Mouse (Mus musculus) spleen, adult 2 months (tissue): ENCODE measurements at regions not wholly inside any gene's neighbourhood (a gene's known extent, or its start where the extent isn't known, plus 50 kb on each side); places are given as distances from the start of the nearest gene placed in this dataset.

Source experiments
- DNase-seq, 2 experiments: peaks; one replicate each; pipeline versions ENCODE4 v3.0.0 to v3.0.0-alpha.2; 2012 to 2021; ENCODE audit warnings: low spot score in 2 of 2, low read depth in 1 of 2
- H3K27ac ChIP-seq: fragments of 200-500 bp; 2 replicates; pipeline ENCODE4 v1.5.1; 2012; ENCODE audit warnings: low read length, inconsistent platforms; ENCODE audit not compliant: insufficient read depth
- H3K27me3 ChIP-seq: fragments of 200-500 bp; 2 replicates; pipeline ENCODE4 v1.6.1; 2012; ENCODE audit warnings: mild to moderate bottlenecking, moderate library complexity, low read length, inconsistent platforms; ENCODE audit not compliant: control insufficient read depth, insufficient read depth
- H3K36me3 ChIP-seq: fragments of 200-500 bp; 2 replicates; pipeline ENCODE4 v1.6.1; 2012; ENCODE audit warnings: mild to moderate bottlenecking, low read length, inconsistent platforms; ENCODE audit not compliant: control insufficient read depth, insufficient read depth
- H3K4me1 ChIP-seq: fragments of 200-500 bp; 2 replicates; pipeline ENCODE4 v1.6.1; 2011; ENCODE audit warnings: inconsistent platforms; ENCODE audit not compliant: control insufficient read depth, insufficient read depth, insufficient read length
- H3K4me3 ChIP-seq: fragments of 200-500 bp; 2 replicates; pipeline ENCODE4 v1.5.1; 2011; ENCODE audit warnings: mild to moderate bottlenecking, inconsistent platforms; ENCODE audit not compliant: insufficient read depth, insufficient read length; ENCODE audit errors: extremely low read depth
- CTCF ChIP-seq: fragments of 200-500 bp; IDR thresholded peaks from 2 replicates; pipeline ENCODE4 v1.5.1; 2011; ENCODE audit warnings: mild to moderate bottlenecking, inconsistent platforms; ENCODE audit not compliant: insufficient read depth, insufficient read length, insufficient replicate concordance; ENCODE audit errors: extremely low read depth
- POLR2A ChIP-seq: fragments of 200-500 bp; IDR thresholded peaks from 2 replicates; pipeline ENCODE4 v1.6.1; 2011; ENCODE audit warnings: low read depth, low read length, inconsistent platforms
- WGBS: fragments of 180-500 bp; shearing (Covaris S2); methylation state at CpG from one replicate; pipeline ENCODE4 v1.1.7; 2018; 5-methylcytosine and 5-hydroxymethylcytosine counted together

GRCm38 (mm10) chr15:67888548-67888947 lies 1387.8 kb upstream of the Lrrc6 start:
- Histone ChIP-seq H3K27me3 (no peaks in the 10 kb centered on the region), H3K36me3 (no peaks in the 10 kb centered on the region), H3K4me3 (no peak overlapping the region), H3K4me1 (no peaks in the 10 kb centered on the region), H3K27ac (no peak overlapping the region)
- no peak for TF ChIP-seq CTCF
- no peak for TF ChIP-seq POLR2A
- DNase-seq, result no peak

- no peak overlapping the region for H3K4me3 ChIP-seq
- 81% methylated on average over 1 of the region's 1 CpGs for WGBS
- no peak overlapping the region for H3K27ac ChIP-seq
- no peaks in the 10 kb centered on the region for H3K36me3 ChIP-seq
- TF ChIP-seq CTCF (no peak), POLR2A (no peak)
- no peaks in the 10 kb centered on the region for H3K27me3 ChIP-seq
- no peaks in the 10 kb centered on the region for H3K4me1 ChIP-seq
- DNase-seq, result no peak
Observed at GRCm38 (mm10) chr15:67855291-67855690, 1354.6 kb upstream of the Lrrc6 start.

GRCm38 (mm10) chr15:67850118-67850517 lies 1349.4 kb upstream of the Lrrc6 start:
- Histone ChIP-seq H3K27me3 (no peaks in the 10 kb centered on the region), H3K27ac (no peak overlapping the region), H3K36me3 (no peaks in the 10 kb centered on the region), H3K4me3 (no peak overlapping the region), H3K4me1 (no peaks in the 10 kb centered on the region)
- no peak for DNase-seq
- 77% methylated on average over 3 of the region's 3 CpGs for WGBS
- TF ChIP-seq POLR2A (no peak), CTCF (no peak)

GRCm38 (mm10) chr15:67845707-67846106 lies 1345.0 kb upstream of the Lrrc6 start:
- Histone ChIP-seq H3K27ac (no peak overlapping the region), H3K4me1 (no peaks in the 10 kb centered on the region), H3K4me3 (no peak overlapping the region), H3K27me3 (no peaks in the 10 kb centered on the region), H3K36me3 (no peaks in the 10 kb centered on the region)
- TF ChIP-seq CTCF (no peak), POLR2A (no peak)
- WGBS, result 83% methylated on average over 2 of the region's 2 CpGs
- no peak for DNase-seq

GRCm38 (mm10) chr15:67840671-67841070 lies 1340.0 kb upstream of the Lrrc6 start:
- Histone ChIP-seq H3K4me3 (no peak overlapping the region), H3K27me3 (no peaks in the 10 kb centered on the region), H3K36me3 (no peaks in the 10 kb centered on the region), H3K4me1 (no peaks in the 10 kb centered on the region), H3K27ac (no peak overlapping the region)
- no peak for DNase-seq
- 87% methylated on average over 3 of the region's 3 CpGs for WGBS
- no peak for TF ChIP-seq CTCF
- no peak for TF ChIP-seq POLR2A

- Histone ChIP-seq H3K27me3 (no peaks in the 10 kb centered on the region), H3K4me3 (no peak overlapping the region), H3K36me3 (no peaks in the 10 kb centered on the region), H3K27ac (no peak overlapping the region), H3K4me1 (no peaks in the 10 kb centered on the region)
- 82% methylated on average over 4 of the region's 4 CpGs for WGBS
- TF ChIP-seq POLR2A, result no peak
- TF ChIP-seq CTCF, result no peak
- DNase-seq, result no peak
Observed at GRCm38 (mm10) chr15:67825796-67826484, 1325.2 kb upstream of the Lrrc6 start.

- no peak for TF ChIP-seq POLR2A
- DNase-seq, result no peak
- no peak overlapping the region for H3K4me3 ChIP-seq
- no peaks in the 10 kb centered on the region for H3K4me1 ChIP-seq
- no peaks in the 10 kb centered on the region for H3K27me3 ChIP-seq
- 88% methylated on average over 3 of the region's 3 CpGs for WGBS
- no peaks in the 10 kb centered on the region for H3K36me3 ChIP-seq
- H3K27ac ChIP-seq, result no peak overlapping the region
Observed at GRCm38 (mm10) chr15:67823226-67823625, 1322.5 kb upstream of the Lrrc6 start.

- TF ChIP-seq CTCF (no peak), POLR2A (no peak)
- 84% methylated on average over 1 of the region's 1 CpGs for WGBS
- no peak overlapping the region for H3K27ac ChIP-seq
- H3K36me3 ChIP-seq, result no peaks in the 10 kb centered on the region
- H3K4me1 ChIP-seq, result no peaks in the 10 kb centered on the region
- H3K27me3 ChIP-seq, result no peaks in the 10 kb centered on the region
- no peak overlapping the region for H3K4me3 ChIP-seq
- DNase-seq, result no peak
Observed at GRCm38 (mm10) chr15:67799871-67800270, 1299.2 kb upstream of the Lrrc6 start.
